Mouse (Mus musculus): ENCODE results near the gene Prrg2.

The Prrg2 gene

GRCm38 (mm10) chr7:45008411-45008810 is 54.1 kb downstream of the Prrg2 start:
- in situ Hi-C loops (cut with MboI), result no loop called here

- in situ Hi-C loops (cut with MboI), result no loop called here
These were observed 54.6 kb downstream of the Prrg2 start for GRCm38 (mm10) chr7:45007846-45008245.

GRCm38 (mm10) chr7:45007141-45007540 is 55.3 kb downstream of the Prrg2 start:
- in situ Hi-C loops (cut with MboI), result no loop called here

- in situ Hi-C loops (cut with MboI), result no loop called here
These were observed 56.0 kb downstream of the Prrg2 start for GRCm38 (mm10) chr7:45006503-45006902.

DNA sequence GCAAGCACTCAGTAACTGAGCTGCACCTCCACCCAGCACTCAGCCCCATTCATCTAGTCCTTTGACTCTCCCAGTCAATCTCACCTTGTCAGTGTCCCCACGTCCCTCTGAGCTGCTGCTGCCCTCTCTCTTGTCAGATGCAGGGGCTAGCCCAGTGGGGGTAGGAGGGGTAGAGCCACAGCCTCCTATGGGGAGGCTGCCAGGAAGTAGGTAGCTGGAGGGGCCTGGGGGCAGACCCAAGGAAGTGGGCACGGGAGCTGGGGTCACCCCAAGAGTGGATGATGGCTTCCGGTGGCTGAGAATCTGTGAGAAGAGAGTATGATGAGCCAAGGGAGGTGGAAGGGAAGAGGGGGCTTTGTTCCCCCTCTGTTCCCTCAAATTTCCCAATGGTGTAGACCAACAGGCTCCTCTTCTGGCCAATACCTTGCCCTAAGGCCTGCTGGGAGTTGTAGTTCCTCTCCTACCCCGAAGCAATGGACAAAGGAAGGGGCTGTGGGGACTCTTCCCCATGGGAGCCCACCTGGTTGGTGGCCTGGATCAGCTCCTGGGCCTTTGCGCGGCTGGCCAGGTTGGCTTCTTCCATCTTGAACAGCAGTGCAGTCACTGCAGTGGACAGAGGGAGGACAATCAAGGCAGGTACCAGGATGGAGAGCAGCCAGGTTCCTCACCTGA is 57.0 kb downstream of the Prrg2 start:
- in situ Hi-C loops (cut with MboI), result no loop called here

- in situ Hi-C loops (cut with MboI), result no loop called here
These were observed 57.9 kb downstream of the Prrg2 start for GRCm38 (mm10) chr7:45004546-45004945.
